Mouse (Mus musculus): ENCODE results near the gene Bglap3. TPM values are rescaled to one million over a fixed set of nuclear protein-coding genes. Genes with fewer than 3 reads are reported as not detected.

Gene Bglap3
- total RNA-seq, 2 experiments from 2014 or later: 0.27 TPM; not detected in 1

GRCm38 (mm10) chr3:88336058-88337013 lies 36.2 kb downstream of the Bglap3 start, which contains the start of the genes Tmem79 and Smg5:
Tmem79 (minus strand) TSS chr3:88336148.
Smg5 (plus strand) TSS chr3:88336260.
- peak; percentile 92 to 98 for DNase-seq (ENCODE audit: low spot score in 2 of 2)

- no peak for DNase-seq (ENCODE audit: low spot score in 2 of 2)
These were observed 37.0 kb downstream of the Bglap3 start for GRCm38 (mm10) chr3:88335436-88336053.

- DNase-seq (ENCODE audit: low spot score in 2 of 2): no peak
These were observed 37.6 kb downstream of the Bglap3 start for GRCm38 (mm10) chr3:88334902-88335435.

DNA sequence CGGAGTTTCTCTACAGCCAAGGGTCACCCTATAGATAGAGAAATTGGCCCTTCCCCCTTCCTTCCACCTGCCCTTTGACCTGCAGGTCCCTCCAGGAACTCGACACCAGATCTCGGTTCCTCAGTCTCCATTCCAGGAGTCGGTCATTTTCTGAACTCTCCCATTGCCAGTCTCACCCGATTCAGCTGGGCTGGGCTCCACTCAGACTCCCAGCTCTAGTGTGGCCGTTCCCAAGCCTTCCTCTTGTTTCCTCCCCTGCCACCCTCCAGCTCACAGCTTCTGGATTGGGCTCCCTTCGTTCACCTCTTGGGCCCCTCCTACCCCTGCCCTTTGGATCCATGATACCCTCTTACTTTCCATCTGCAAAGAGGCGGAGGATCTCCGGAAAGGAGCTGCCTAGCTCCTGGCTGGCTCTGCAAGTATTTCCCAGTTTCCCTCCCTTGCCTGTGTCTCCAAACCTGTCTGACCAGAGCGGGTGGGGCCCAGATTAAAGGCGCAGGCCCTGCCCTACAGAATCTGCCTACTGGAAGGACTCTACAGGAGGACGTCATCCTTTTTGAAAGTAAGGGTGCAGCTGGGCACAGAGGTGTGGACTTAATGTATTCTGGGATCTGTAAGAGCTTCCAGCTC lies 38.4 kb downstream of the Bglap3 start:
- DNase-seq (ENCODE audit: low spot score in 2 of 2): no peak

- DNase-seq (ENCODE audit: low spot score in 2 of 2): no peak
These were observed 41.3 kb downstream of the Bglap3 start for GRCm38 (mm10) chr3:88331282-88331681.

DNA sequence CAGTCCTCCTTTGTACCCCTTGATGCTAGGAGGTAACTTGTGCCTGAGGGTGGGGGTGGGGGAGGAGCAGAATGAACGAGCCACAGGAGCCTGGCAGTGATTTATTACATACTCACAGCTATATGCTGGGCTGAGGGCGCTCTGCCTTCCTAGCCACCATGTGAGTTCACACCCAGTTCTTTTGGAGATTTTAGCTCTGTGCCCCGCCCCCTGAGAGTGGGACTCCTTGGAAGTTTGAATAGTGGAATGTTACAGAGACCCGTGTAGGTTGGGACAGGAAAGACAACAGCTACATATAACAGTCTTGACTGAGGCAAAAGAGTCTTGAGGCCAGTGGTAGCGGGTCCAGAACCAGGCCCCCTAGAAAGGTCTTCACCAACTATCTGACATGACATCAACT lies 43.6 kb downstream of the Bglap3 start:
- DNase-seq (ENCODE audit: low spot score in 2 of 2): no peak

DNA sequence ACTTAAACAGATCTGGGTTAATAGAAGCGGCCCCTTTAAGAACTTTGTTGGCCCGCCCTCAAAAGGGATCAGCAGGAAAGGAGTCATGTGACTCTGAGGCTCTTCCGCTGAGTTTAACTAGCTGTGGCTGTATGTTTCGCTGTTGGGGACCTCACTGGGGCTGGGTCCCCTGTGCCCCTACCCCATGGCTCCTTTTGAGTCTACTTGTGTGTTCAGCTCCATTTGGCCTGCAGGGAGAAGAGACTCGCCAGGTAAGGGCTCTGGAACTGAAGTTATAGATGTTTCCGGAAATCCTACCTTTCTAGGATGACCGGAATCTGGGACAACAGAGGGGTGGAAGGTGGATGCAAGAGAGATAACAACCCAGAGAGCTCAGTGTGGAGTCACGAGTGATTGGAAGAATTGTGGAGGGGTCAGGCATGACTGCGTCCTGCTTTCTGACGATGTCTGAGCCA lies 47.6 kb downstream of the Bglap3 start, which contains the start of gene Glmp:
Glmp (plus strand) TSS at position 73 of the 455 bp plus-strand sequence.
- peak in 1 of 2 experiments; percentile 63 for DNase-seq (ENCODE audit: low spot score in 2 of 2)

Other genes starting within 250 kb of the Bglap3 start
- gene Mef2d, start 230.4 kb downstream of the Bglap3 start, total RNA-seq (2021): 100 to 1,000 TPM; 160 to 174 TPM
- under 1 TPM in 1 of 2 experiments, not detected in 1; 0.16 TPM for gene Rhbg, start 118.0 kb downstream of the Bglap3 start, total RNA-seq (2021)
- gene Gm38392, start 85.5 kb downstream of the Bglap3 start, total RNA-seq (2021): under 1 TPM; 0.26 to 0.59 TPM
- gene Tsacc, start 75.7 kb downstream of the Bglap3 start, total RNA-seq (2021): 10 to 100 TPM; 10.9 to 12.5 TPM
- gene Cct3, start 75.6 kb downstream of the Bglap3 start, total RNA-seq (2021): 100 to 1,000 TPM; 231 to 248 TPM
- 10 to 100 TPM; 64.8 to 76.3 TPM for gene Glmp, start 47.7 kb downstream of the Bglap3 start, total RNA-seq (2021)
- gene Tmem79, start 36.6 kb downstream of the Bglap3 start, total RNA-seq (2021): 1 to 10 TPM; 2.2 to 2.3 TPM
- gene Smg5, start 36.5 kb downstream of the Bglap3 start, total RNA-seq (2021): 10 to 100 TPM; 46.1 to 46.4 TPM
- gene Paqr6, start 8.2 kb downstream of the Bglap3 start, total RNA-seq (2021): 1 to 10 TPM; 1.6 to 1.8 TPM
- gene Bglap2, start 6.0 kb upstream of the Bglap3 start, total RNA-seq (2021): not detected
- gene Bglap, start 11.7 kb upstream of the Bglap3 start, total RNA-seq (2021): 1 to 10 TPM in 1 of 2 experiments, not detected in 1; 1.4 TPM
- 10 to 100 TPM; 52.2 to 59.1 TPM for gene Pmf1, start 37.6 kb upstream of the Bglap3 start, total RNA-seq (2021)
- 10 to 100 TPM; 12.1 to 13.3 TPM for gene Slc25a44, start 52.4 kb upstream of the Bglap3 start, total RNA-seq (2021)
- gene Sema4a, start 88.4 kb upstream of the Bglap3 start, total RNA-seq (2021): 1 to 10 TPM; 3.0 to 4.4 TPM
- 100 to 1,000 TPM; 355 to 365 TPM for gene Lmna, start 137.2 kb upstream of the Bglap3 start, total RNA-seq (2021)
- gene Mex3a, start 159.7 kb upstream of the Bglap3 start, total RNA-seq (2021): 10 to 100 TPM; 12.9 to 13.1 TPM
- under 1 TPM; 0.57 to 0.91 TPM for gene Rab25, start 175.6 kb upstream of the Bglap3 start, total RNA-seq (2021)
- 10 to 100 TPM; 78.5 to 81.4 TPM for gene Lamtor2, start 180.3 kb upstream of the Bglap3 start, total RNA-seq (2021)
- 10 to 100 TPM; 54.9 to 58.0 TPM for gene Ubqln4, start 181.0 kb upstream of the Bglap3 start, total RNA-seq (2021)
- 100 to 1,000 TPM; 150 to 159 TPM for gene Ssr2, start 203.1 kb upstream of the Bglap3 start, total RNA-seq (2021)
- gene Arhgef2, start 233.2 kb upstream of the Bglap3 start, total RNA-seq (2021): 100 to 1,000 TPM; 161 to 166 TPM

Measured in gastrocnemius, postnatal 4 days (tissue).